Mouse (Mus musculus): ENCODE data around the gene Edem2. TPM values are rescaled to one million over a fixed set of nuclear protein-coding genes. Genes with fewer than 3 reads are reported as not detected.
"Not testable (repeated sequence)": the region's sequence is repeated elsewhere in the genome, so short reads cannot be mapped to it uniquely, and the experiment has no call there.

The Edem2 gene
- polyA plus RNA-seq, 1 experiment = 19.0 TPM

GRCm38 (mm10) chr2:155701399-155701919 lies 27.8 kb downstream of the Edem2 start:
- no peaks in the 10 kb centered on the region for H3K79me2 ChIP-seq (ENCODE audit: control insufficient read depth, insufficient read depth)
- H3K27me3 ChIP-seq (ENCODE audit: control insufficient read depth, insufficient read depth, insufficient read length) = no peaks in the 10 kb centered on the region
- no peak for TF ChIP-seq CTCF (IDR thresholded peaks at IDR 0.05; ENCODE audit: control insufficient read depth, insufficient read depth, insufficient read length)
- no peak for TF ChIP-seq CEBPB (IDR thresholded peaks at IDR 0.05; ENCODE audit: low read depth)
- no peak for TF ChIP-seq USF1 (IDR thresholded peaks at IDR 0.05; ENCODE audit: low read depth)
- no peak for TF ChIP-seq MAX (IDR thresholded peaks at IDR 0.05)
- TF ChIP-seq FOSL1 (IDR thresholded peaks at IDR 0.05; ENCODE audit: insufficient read depth, low read length, poor library complexity, severe bottlenecking) = no peak
- TF ChIP-seq MYOG (IDR thresholded peaks at IDR 0.05; ENCODE audit: control insufficient read depth, extremely low read depth, insufficient read length) = no peak
- no peak for TF ChIP-seq MYOD1 (IDR thresholded peaks at IDR 0.05; ENCODE audit: control insufficient read depth, insufficient read length, low read depth)
- no peaks in the 10 kb centered on the region for H3K79me3 ChIP-seq (ENCODE audit: low read depth)
- H3K4me3 ChIP-seq (ENCODE audit: insufficient read depth, poor library complexity, severe bottlenecking) = no peak overlapping the region
- H3ac ChIP-seq (ENCODE audit: control insufficient read depth, insufficient read length, low read depth) = no peak overlapping the region
- peaks cover 19% of the 10 kb centered on the region for H3K36me3 ChIP-seq (ENCODE audit: control insufficient read depth, insufficient read depth)

- not testable (repeated sequence) for H3ac ChIP-seq (ENCODE audit: control insufficient read depth, insufficient read length, low read depth); H3K27me3 ChIP-seq (ENCODE audit: control insufficient read depth, insufficient read depth, insufficient read length); H3K79me2 ChIP-seq (ENCODE audit: control insufficient read depth, insufficient read depth); H3K36me3 ChIP-seq (ENCODE audit: control insufficient read depth, insufficient read depth); H3K79me3 ChIP-seq (ENCODE audit: low read depth); H3K4me3 ChIP-seq (ENCODE audit: insufficient read depth, poor library complexity, severe bottlenecking)
These were observed 30.8 kb downstream of the Edem2 start for GRCm38 (mm10) chr2:155698443-155698842.

DNA sequence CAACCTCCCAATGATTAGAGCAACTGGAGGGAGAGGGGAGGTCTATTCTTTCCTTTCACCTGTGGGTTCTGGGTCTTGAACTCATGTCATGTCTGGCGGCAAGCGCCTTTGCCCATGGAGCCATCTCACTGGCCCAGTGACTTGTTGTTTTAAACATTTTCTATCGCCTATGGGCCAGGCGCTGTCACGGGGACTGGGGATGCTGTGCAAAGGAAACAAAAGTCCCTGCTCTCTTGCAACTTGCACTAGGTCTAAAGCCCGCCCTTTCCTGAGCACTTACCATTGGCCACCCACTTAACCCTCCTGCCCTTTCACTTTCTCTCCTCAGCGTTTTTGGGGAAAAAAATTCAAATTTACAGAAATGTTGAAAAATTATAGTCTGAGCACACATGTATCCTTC lies 32.4 kb downstream of the Edem2 start:
- Histone ChIP-seq H3ac (ENCODE audit: control insufficient read depth, insufficient read length, low read depth) (no peak overlapping the region), H3K4me3 (ENCODE audit: insufficient read depth, poor library complexity, severe bottlenecking) (no peak overlapping the region), H3K36me3 (ENCODE audit: control insufficient read depth, insufficient read depth) (peaks cover 4% of the 10 kb centered on the region), H3K79me3 (ENCODE audit: low read depth) (peaks cover under 1% of the 10 kb centered on the region), H3K79me2 (ENCODE audit: control insufficient read depth, insufficient read depth) (peaks cover 2% of the 10 kb centered on the region), H3K27me3 (ENCODE audit: control insufficient read depth, insufficient read depth, insufficient read length) (no peaks in the 10 kb centered on the region)
- no peak for TF ChIP-seq CEBPB (IDR thresholded peaks at IDR 0.05; ENCODE audit: low read depth)
- TF ChIP-seq CTCF (IDR thresholded peaks at IDR 0.05; ENCODE audit: control insufficient read depth, insufficient read depth, insufficient read length) = no peak
- TF ChIP-seq MYOD1 (IDR thresholded peaks at IDR 0.05; ENCODE audit: control insufficient read depth, insufficient read length, low read depth) = no peak
- TF ChIP-seq MAX (IDR thresholded peaks at IDR 0.05) = no peak
- no peak for TF ChIP-seq FOSL1 (IDR thresholded peaks at IDR 0.05; ENCODE audit: insufficient read depth, low read length, poor library complexity, severe bottlenecking)

- H3K27me3 ChIP-seq (ENCODE audit: control insufficient read depth, insufficient read depth, insufficient read length) = no peaks in the 10 kb centered on the region
- no peak overlapping the region for H3K4me3 ChIP-seq (ENCODE audit: insufficient read depth, poor library complexity, severe bottlenecking)
- H3K79me3 ChIP-seq (ENCODE audit: low read depth) = peaks cover 7% of the 10 kb centered on the region
- peaks cover 10% of the 10 kb centered on the region for H3K79me2 ChIP-seq (ENCODE audit: control insufficient read depth, insufficient read depth)
- no peak overlapping the region for H3ac ChIP-seq (ENCODE audit: control insufficient read depth, insufficient read length, low read depth)
- no peak for TF ChIP-seq CEBPB (IDR thresholded peaks at IDR 0.05; ENCODE audit: low read depth)
- peak; percentile 49 for TF ChIP-seq CTCF (IDR thresholded peaks at IDR 0.05; ENCODE audit: control insufficient read depth, insufficient read depth, insufficient read length)
- no peaks in the 10 kb centered on the region for H3K36me3 ChIP-seq (ENCODE audit: control insufficient read depth, insufficient read depth)
These were observed 33.1 kb downstream of the Edem2 start for GRCm38 (mm10) chr2:155696091-155696558.

DNA sequence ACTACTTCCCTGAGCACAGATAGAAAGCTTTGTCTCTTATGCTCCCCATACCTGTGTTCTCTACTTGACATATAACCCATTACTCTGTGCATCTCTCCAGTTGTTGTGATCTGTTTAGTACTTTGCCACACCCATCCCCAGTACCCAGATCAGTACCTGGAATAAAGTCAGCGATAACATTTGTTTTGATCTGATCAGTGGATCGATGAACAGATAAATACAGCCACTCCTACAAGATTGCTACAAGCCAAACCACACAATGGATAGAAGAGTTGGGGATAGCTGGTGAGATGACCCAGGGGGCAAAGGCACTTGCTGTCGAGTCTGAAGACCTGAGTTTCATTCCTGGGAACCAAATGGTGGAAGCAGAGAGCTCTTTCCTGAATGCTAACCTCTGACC lies 34.0 kb downstream of the Edem2 start:
- Histone ChIP-seq H3K79me3 (ENCODE audit: low read depth) (peaks cover 15% of the 10 kb centered on the region), H3K79me2 (ENCODE audit: control insufficient read depth, insufficient read depth) (peaks cover 18% of the 10 kb centered on the region), H3K4me3 (ENCODE audit: insufficient read depth, poor library complexity, severe bottlenecking) (no peak overlapping the region), H3K27me3 (ENCODE audit: control insufficient read depth, insufficient read depth, insufficient read length) (no peaks in the 10 kb centered on the region), H3ac (ENCODE audit: control insufficient read depth, insufficient read length, low read depth) (no peak overlapping the region), H3K36me3 (ENCODE audit: control insufficient read depth, insufficient read depth) (no peaks in the 10 kb centered on the region)
- TF ChIP-seq CEBPB (IDR thresholded peaks at IDR 0.05; ENCODE audit: low read depth) (no peak), MAX (IDR thresholded peaks at IDR 0.05) (no peak), MYOD1 (IDR thresholded peaks at IDR 0.05; ENCODE audit: control insufficient read depth, insufficient read length, low read depth) (no peak)

DNA sequence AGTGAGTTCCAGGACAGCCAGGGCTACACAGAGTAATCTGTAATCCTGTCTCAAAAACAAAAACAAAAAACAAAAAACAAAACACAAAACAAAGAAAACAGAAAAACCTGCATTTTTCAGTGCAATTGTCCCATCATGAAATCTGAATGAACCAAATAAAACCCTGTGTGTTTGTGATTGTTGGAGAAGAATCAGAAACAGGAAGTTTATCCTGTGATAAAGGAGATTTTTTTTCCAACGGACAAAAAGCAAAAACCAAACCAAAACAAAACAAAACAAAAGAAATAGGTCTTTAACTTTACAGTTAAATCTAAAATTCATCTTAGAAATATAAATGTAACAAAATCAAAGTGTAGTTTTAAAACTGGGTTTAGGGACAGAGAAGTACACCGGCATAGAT lies 34.7 kb downstream of the Edem2 start:
- peaks cover 23% of the 10 kb centered on the region for H3K79me3 ChIP-seq (ENCODE audit: low read depth)
- H3ac ChIP-seq (ENCODE audit: control insufficient read depth, insufficient read length, low read depth) = no peak overlapping the region
- H3K4me3 ChIP-seq (ENCODE audit: insufficient read depth, poor library complexity, severe bottlenecking) = no peak overlapping the region
- no peaks in the 10 kb centered on the region for H3K36me3 ChIP-seq (ENCODE audit: control insufficient read depth, insufficient read depth)
- TF ChIP-seq CEBPB (IDR thresholded peaks at IDR 0.05; ENCODE audit: low read depth) = no peak
- no peak for TF ChIP-seq MYOD1 (IDR thresholded peaks at IDR 0.05; ENCODE audit: control insufficient read depth, insufficient read length, low read depth)
- TF ChIP-seq USF1 (IDR thresholded peaks at IDR 0.05; ENCODE audit: low read depth) = no peak
- no peak for TF ChIP-seq MAX (IDR thresholded peaks at IDR 0.05)
- TF ChIP-seq MYOG (IDR thresholded peaks at IDR 0.05; ENCODE audit: control insufficient read depth, extremely low read depth, insufficient read length) = no peak
- TF ChIP-seq FOSL1 (IDR thresholded peaks at IDR 0.05; ENCODE audit: insufficient read depth, low read length, poor library complexity, severe bottlenecking) = no peak
- no peak for TF ChIP-seq CTCF (IDR thresholded peaks at IDR 0.05; ENCODE audit: control insufficient read depth, insufficient read depth, insufficient read length)
- no peaks in the 10 kb centered on the region for H3K27me3 ChIP-seq (ENCODE audit: control insufficient read depth, insufficient read depth, insufficient read length)
- H3K79me2 ChIP-seq (ENCODE audit: control insufficient read depth, insufficient read depth) = peaks cover 25% of the 10 kb centered on the region

Measured in C2C12 (cell line).